Mouse (Mus musculus): ENCODE results near the gene Pou4f2.

Gene Pou4f2

GRCm38 (mm10) chr8:78390756-78391155, 45.7 kb downstream of the Pou4f2 start:
- no peak for DNase-seq

Measured in thymus, postnatal 36 days (tissue).